Mouse (Mus musculus): ENCODE measurements around the gene Setd5. TPM values are rescaled to one million over a fixed set of nuclear protein-coding genes. Genes with fewer than 3 reads are reported as not detected.

Gene Setd5
- polyA plus RNA-seq, 1 experiment from 2014 or later: 57.9 TPM

DNA sequence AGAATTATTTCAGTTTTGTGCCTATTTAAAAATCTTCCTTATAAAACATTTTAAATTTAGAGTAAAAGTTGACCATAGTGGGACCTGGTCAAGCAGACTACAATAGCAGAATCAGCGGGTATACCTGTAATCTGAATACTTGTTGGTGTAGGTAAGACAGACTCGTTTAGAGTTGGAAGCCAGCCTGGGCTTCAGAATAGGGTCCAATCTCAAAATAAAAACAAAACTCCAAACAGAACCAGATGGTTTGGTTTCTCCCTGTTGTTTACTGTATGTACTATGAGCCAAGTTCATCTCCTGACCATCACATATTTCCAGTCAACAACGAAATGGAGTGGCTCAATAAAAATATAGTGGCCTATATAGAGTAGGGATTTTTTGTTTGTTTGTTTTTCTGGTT lies 16.0 kb downstream of the Setd5 start:
- DNase-seq: no peak
- no peak for ATAC-seq (ENCODE audit: low FRiP score, low TSS enrichment)
- Histone ChIP-seq H3K4me1 (ENCODE audit: control insufficient read depth, insufficient read depth, low read length) (no peaks in the 10 kb centered on the region), H3K4me2 (ENCODE audit: low read length) (no peak overlapping the region), H3K27me3 (ENCODE audit: control insufficient read depth, insufficient read depth, low read length) (no peaks in the 10 kb centered on the region), H3K4me3 (replicated peaks; ENCODE audit: low read depth, low read length) (no peak overlapping the region), H3K36me3 (ENCODE audit: control insufficient read depth, insufficient read depth, low read length) (no peaks in the 10 kb centered on the region), H3K9ac (replicated peaks; ENCODE audit: low read length) (no peak overlapping the region), H3K9me3 (ENCODE audit: control insufficient read depth, low read length) (no peaks in the 10 kb centered on the region), H3K27ac (replicated peaks; ENCODE audit: low read depth, low read length) (no peak overlapping the region)
- 91% methylated on average over 3 of the region's 3 CpGs for WGBS

GRCm38 (mm10) chr6:113095547-113095946 lies 18.4 kb downstream of the Setd5 start:
- no peak overlapping the region for H3K9ac ChIP-seq (replicated peaks; ENCODE audit: low read length)
- no peak overlapping the region for H3K4me3 ChIP-seq (replicated peaks; ENCODE audit: low read depth, low read length)
- H3K4me1 ChIP-seq (ENCODE audit: control insufficient read depth, insufficient read depth, low read length): no peaks in the 10 kb centered on the region
- H3K36me3 ChIP-seq (ENCODE audit: control insufficient read depth, insufficient read depth, low read length): no peaks in the 10 kb centered on the region
- no peak for DNase-seq
- H3K4me2 ChIP-seq (ENCODE audit: low read length): no peak overlapping the region
- no peak overlapping the region for H3K27ac ChIP-seq (replicated peaks; ENCODE audit: low read depth, low read length)
- WGBS: 83% methylated on average over 1 of the region's 1 CpGs
- H3K27me3 ChIP-seq (ENCODE audit: control insufficient read depth, insufficient read depth, low read length): no peaks in the 10 kb centered on the region
- H3K9me3 ChIP-seq (ENCODE audit: control insufficient read depth, low read length): no peaks in the 10 kb centered on the region
- ATAC-seq (ENCODE audit: low FRiP score, low TSS enrichment): no peak

GRCm38 (mm10) chr6:113097662-113098061 lies 20.5 kb downstream of the Setd5 start:
- no peak for ATAC-seq (ENCODE audit: low FRiP score, low TSS enrichment)
- WGBS: 89% methylated on average over 5 of the region's 5 CpGs

GRCm38 (mm10) chr6:113099640-113100289 lies 22.6 kb downstream of the Setd5 start:
- H3K4me2 ChIP-seq (ENCODE audit: low read length): peak overlapping the region; percentile 13; the same call in 1 of the 2 replicates
- 0 out of 2 replicates have a peak overlapping the region, but pooled peaks have one; percentile 12 for H3K9ac ChIP-seq (replicated peaks; ENCODE audit: low read length)
- no peaks in the 10 kb centered on the region for H3K36me3 ChIP-seq (ENCODE audit: control insufficient read depth, insufficient read depth, low read length)
- no peak; the same call in 1 of the 2 replicates for ATAC-seq (ENCODE audit: low FRiP score, low TSS enrichment)
- no peaks in the 10 kb centered on the region for H3K27me3 ChIP-seq (ENCODE audit: control insufficient read depth, insufficient read depth, low read length)
- H3K9me3 ChIP-seq (ENCODE audit: control insufficient read depth, low read length): no peaks in the 10 kb centered on the region
- H3K4me1 ChIP-seq (ENCODE audit: control insufficient read depth, insufficient read depth, low read length): no peaks in the 10 kb centered on the region
- DNase-seq: peak; percentile 82
- H3K27ac ChIP-seq (replicated peaks; ENCODE audit: low read depth, low read length): peak overlapping the region; percentile 66
- 35% methylated on average over 5 of the region's 5 CpGs for WGBS
- no peak overlapping the region for H3K4me3 ChIP-seq (replicated peaks; ENCODE audit: low read depth, low read length)

More at GRCm38 (mm10) chr6:113097662-113098061, 20.5 kb downstream of the Setd5 start:
- no peaks in the 10 kb centered on the region for H3K36me3 ChIP-seq (ENCODE audit: control insufficient read depth, insufficient read depth, low read length)
- no peak overlapping the region for H3K9ac ChIP-seq (replicated peaks; ENCODE audit: low read length)
- H3K27ac ChIP-seq (replicated peaks; ENCODE audit: low read depth, low read length): no peak overlapping the region
- DNase-seq: no peak
- no peak overlapping the region for H3K4me2 ChIP-seq (ENCODE audit: low read length)
- no peaks in the 10 kb centered on the region for H3K9me3 ChIP-seq (ENCODE audit: control insufficient read depth, low read length)
- no peaks in the 10 kb centered on the region for H3K27me3 ChIP-seq (ENCODE audit: control insufficient read depth, insufficient read depth, low read length)
- H3K4me1 ChIP-seq (ENCODE audit: control insufficient read depth, insufficient read depth, low read length): no peaks in the 10 kb centered on the region
- no peak overlapping the region for H3K4me3 ChIP-seq (replicated peaks; ENCODE audit: low read depth, low read length)

DNA sequence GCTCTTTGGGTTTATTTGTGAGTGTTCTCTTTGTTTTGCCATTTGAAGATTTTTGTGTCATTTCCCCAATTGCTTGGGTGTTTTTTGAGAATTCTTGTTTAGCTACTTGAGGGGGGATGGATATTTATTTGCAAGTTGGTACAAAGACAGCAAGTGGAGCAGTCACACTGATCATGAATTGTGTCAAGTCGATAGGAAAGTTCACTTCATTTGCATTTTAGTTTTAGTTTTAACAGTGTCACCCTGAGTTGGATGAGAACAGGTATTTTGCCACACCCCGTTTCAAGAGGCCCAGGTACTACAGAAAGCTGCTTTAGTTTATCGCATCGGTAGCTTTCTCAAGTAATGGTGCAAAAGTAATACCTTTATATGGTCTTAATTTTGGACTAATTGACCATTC lies 25.4 kb downstream of the Setd5 start:
- 88% methylated on average over 4 of the region's 4 CpGs for WGBS
- H3K9me3 ChIP-seq (ENCODE audit: control insufficient read depth, low read length): no peaks in the 10 kb centered on the region
- no peak for DNase-seq
- H3K36me3 ChIP-seq (ENCODE audit: control insufficient read depth, insufficient read depth, low read length): peaks cover 3% of the 10 kb centered on the region; the same call in 1 of the 2 replicates
- H3K27me3 ChIP-seq (ENCODE audit: control insufficient read depth, insufficient read depth, low read length): no peaks in the 10 kb centered on the region
- no peak overlapping the region for H3K9ac ChIP-seq (replicated peaks; ENCODE audit: low read length)
- H3K27ac ChIP-seq (replicated peaks; ENCODE audit: low read depth, low read length): no peak overlapping the region
- ATAC-seq (ENCODE audit: low FRiP score, low TSS enrichment): no peak
- H3K4me3 ChIP-seq (replicated peaks; ENCODE audit: low read depth, low read length): no peak overlapping the region
- H3K4me2 ChIP-seq (ENCODE audit: low read length): no peak overlapping the region
- no peaks in the 10 kb centered on the region for H3K4me1 ChIP-seq (ENCODE audit: control insufficient read depth, insufficient read depth, low read length)

DNA sequence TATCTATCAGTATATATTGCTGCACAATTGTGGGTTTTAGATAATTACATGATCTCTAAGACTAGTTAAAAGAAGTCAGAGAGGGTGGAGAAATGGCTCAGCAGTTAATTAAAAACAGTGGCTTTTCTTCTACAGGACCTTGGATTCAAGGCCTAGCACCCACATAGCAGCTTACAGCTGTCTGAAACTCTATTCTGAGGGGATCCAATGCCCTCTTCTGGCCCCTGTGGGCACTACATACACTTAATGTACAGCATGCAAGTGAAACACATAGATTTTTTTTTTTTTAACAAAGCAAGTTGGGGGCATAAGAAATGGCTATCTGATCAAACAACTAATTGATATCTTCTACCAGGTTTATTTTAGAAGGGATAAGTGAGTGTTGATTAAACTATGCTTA lies 26.6 kb downstream of the Setd5 start:
- no peaks in the 10 kb centered on the region for H3K27me3 ChIP-seq (ENCODE audit: control insufficient read depth, insufficient read depth, low read length)
- H3K36me3 ChIP-seq (ENCODE audit: control insufficient read depth, insufficient read depth, low read length): peaks cover 7% of the 10 kb centered on the region; the same call in 1 of the 2 replicates
- no peak overlapping the region for H3K27ac ChIP-seq (replicated peaks; ENCODE audit: low read depth, low read length)
- no peak overlapping the region for H3K4me3 ChIP-seq (replicated peaks; ENCODE audit: low read depth, low read length)
- no peak overlapping the region for H3K4me2 ChIP-seq (ENCODE audit: low read length)
- no peaks in the 10 kb centered on the region for H3K9me3 ChIP-seq (ENCODE audit: control insufficient read depth, low read length)
- DNase-seq (peak; percentile 58), ATAC-seq (ENCODE audit: low FRiP score, low TSS enrichment) (no peak)
- H3K9ac ChIP-seq (replicated peaks; ENCODE audit: low read length): no peak overlapping the region
- no peaks in the 10 kb centered on the region for H3K4me1 ChIP-seq (ENCODE audit: control insufficient read depth, insufficient read depth, low read length)

DNA sequence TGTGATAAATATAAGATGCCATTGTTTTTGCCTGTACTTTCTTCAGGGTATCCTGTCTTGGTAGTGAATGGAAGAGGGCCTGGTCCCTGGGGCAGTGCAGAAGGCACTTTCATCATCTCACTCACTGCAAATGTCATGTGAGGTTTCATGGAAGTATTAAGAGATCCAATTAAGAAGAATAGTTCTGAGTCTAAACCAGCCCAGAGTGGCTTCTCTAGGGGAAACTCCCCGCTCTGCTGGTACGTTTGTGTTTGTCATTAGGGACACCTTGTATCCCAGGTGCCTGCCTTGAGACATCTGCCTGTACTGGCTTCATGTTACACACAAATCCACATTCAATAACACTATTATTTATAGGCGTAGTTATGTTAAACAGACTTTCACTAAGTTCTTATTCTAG lies 32.2 kb downstream of the Setd5 start:
- DNase-seq (no peak), ATAC-seq (ENCODE audit: low FRiP score, low TSS enrichment) (no peak)
- H3K27me3 ChIP-seq (ENCODE audit: control insufficient read depth, insufficient read depth, low read length): no peaks in the 10 kb centered on the region
- peaks cover 55% of the 10 kb centered on the region for H3K36me3 ChIP-seq (ENCODE audit: control insufficient read depth, insufficient read depth, low read length)
- no peaks in the 10 kb centered on the region for H3K9me3 ChIP-seq (ENCODE audit: control insufficient read depth, low read length)
- no peak overlapping the region for H3K4me2 ChIP-seq (ENCODE audit: low read length)
- H3K27ac ChIP-seq (replicated peaks; ENCODE audit: low read depth, low read length): no peak overlapping the region
- H3K9ac ChIP-seq (replicated peaks; ENCODE audit: low read length): no peak overlapping the region
- H3K4me1 ChIP-seq (ENCODE audit: control insufficient read depth, insufficient read depth, low read length): no peaks in the 10 kb centered on the region
- H3K4me3 ChIP-seq (replicated peaks; ENCODE audit: low read depth, low read length): no peak overlapping the region
- 80% methylated on average over 3 of the region's 3 CpGs for WGBS

GRCm38 (mm10) chr6:113109956-113110355 lies 32.8 kb downstream of the Setd5 start:
- Histone ChIP-seq H3K36me3 (ENCODE audit: control insufficient read depth, insufficient read depth, low read length) (peaks cover 61% of the 10 kb centered on the region), H3K4me3 (replicated peaks; ENCODE audit: low read depth, low read length) (no peak overlapping the region), H3K4me1 (ENCODE audit: control insufficient read depth, insufficient read depth, low read length) (no peaks in the 10 kb centered on the region), H3K9ac (replicated peaks; ENCODE audit: low read length) (no peak overlapping the region), H3K4me2 (ENCODE audit: low read length) (no peak overlapping the region), H3K27me3 (ENCODE audit: control insufficient read depth, insufficient read depth, low read length) (no peaks in the 10 kb centered on the region), H3K9me3 (ENCODE audit: control insufficient read depth, low read length) (no peaks in the 10 kb centered on the region), H3K27ac (replicated peaks; ENCODE audit: low read depth, low read length) (no peak overlapping the region)
- ATAC-seq (ENCODE audit: low FRiP score, low TSS enrichment): no peak
- WGBS: 91% methylated on average over 7 of the region's 7 CpGs
- no peak for DNase-seq

DNA sequence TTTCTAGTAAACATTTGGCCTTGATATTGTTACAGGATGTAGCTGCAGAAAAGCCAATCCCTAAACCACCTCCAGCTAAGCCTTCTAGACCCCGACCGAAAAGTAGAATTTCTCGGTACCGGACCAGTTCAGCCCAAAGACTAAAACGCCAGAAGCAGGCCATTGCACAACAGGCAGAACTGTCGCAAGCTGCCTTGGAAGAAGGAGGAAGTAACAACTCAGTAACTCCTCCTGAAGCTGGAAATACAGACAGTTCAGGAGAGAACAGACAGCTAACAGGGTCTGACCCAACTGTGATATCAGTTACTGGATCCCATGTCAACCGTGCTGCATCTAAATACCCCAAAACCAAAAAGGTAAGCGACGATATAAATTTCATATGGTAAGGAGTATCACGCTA lies 43.6 kb downstream of the Setd5 start:
- Histone ChIP-seq H3K9ac (replicated peaks; ENCODE audit: low read length) (no peak overlapping the region), H3K27ac (replicated peaks; ENCODE audit: low read depth, low read length) (no peak overlapping the region), H3K27me3 (ENCODE audit: control insufficient read depth, insufficient read depth, low read length) (no peaks in the 10 kb centered on the region), H3K4me1 (ENCODE audit: control insufficient read depth, insufficient read depth, low read length) (no peaks in the 10 kb centered on the region), H3K4me2 (ENCODE audit: low read length) (no peak overlapping the region), H3K4me3 (replicated peaks; ENCODE audit: low read depth, low read length) (no peak overlapping the region), H3K9me3 (ENCODE audit: control insufficient read depth, low read length) (no peaks in the 10 kb centered on the region), H3K36me3 (ENCODE audit: control insufficient read depth, insufficient read depth, low read length) (peaks cover 83% of the 10 kb centered on the region)
- ATAC-seq (ENCODE audit: low FRiP score, low TSS enrichment): no peak
- no peak for DNase-seq
- WGBS: 94% methylated on average over 10 of the region's 10 CpGs

All from midbrain, embryonic 14.5 days (tissue).